Mouse (Mus musculus): Measurements from ENCODE around the gene Mllt6.

DNA sequence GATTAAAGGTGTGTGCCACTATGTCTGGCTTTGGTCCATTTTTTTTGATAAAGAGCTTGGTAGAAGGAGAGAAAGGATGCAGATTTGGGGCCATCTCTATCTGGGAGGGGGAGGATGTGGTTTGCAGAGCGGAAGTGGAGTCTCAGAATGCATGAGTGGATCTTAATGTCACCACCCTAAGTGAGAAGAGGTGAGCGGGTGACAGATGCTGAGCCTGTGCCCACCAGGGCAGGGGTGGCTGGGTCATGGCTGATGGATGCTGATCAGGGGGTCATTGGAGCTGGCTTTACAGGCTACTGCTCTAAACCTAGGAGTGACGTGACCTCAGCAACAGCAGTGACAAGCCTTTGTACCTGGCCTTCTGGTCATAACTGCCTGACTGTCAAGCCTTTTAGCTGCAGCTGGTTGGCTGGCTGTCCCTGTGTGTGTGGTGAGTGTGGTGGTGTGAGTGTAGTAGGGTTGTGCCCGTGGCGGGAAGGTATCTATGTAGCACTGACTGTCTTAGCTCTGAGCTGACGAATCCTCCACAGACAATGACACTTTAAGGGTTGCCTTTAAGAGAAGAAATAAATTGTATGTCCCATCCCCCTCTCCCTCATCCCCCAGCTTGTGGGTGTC is 21.0 kb downstream of the Mllt6 start:
- TF ChIP-seq POLR2A (IDR thresholded peaks at IDR 0.05; ENCODE audit: control insufficient read depth in 1 of 2, insufficient read depth in 1 of 2, low read depth in 1 of 2, low read length in 2 of 2, poor library complexity in 1 of 2) (no peak), MXI1 (IDR thresholded peaks at IDR 0.05; ENCODE audit: low read depth, low read length) (no peak), USF2 (IDR thresholded peaks at IDR 0.05; ENCODE audit: borderline replicate concordance in 1 of 2, insufficient read depth in 1 of 2, low read depth in 1 of 2, low read length in 2 of 2) (no peak), GABPA (IDR thresholded peaks at IDR 0.05; ENCODE audit: low read depth, low read length) (no peak), CTCF (IDR thresholded peaks at IDR 0.05 in 2 of 3, conservative IDR thresholded peaks at IDR 0.05 in 1 of 3; ENCODE audit: control insufficient read depth in 1 of 3, insufficient read depth in 1 of 3, low read depth in 2 of 3, low read length in 3 of 3, poor library complexity in 1 of 3, severe bottlenecking in 1 of 3) (no peak), EP300 (IDR thresholded peaks at IDR 0.05; ENCODE audit: low read depth in 1 of 2, low read length in 2 of 2) (peak in 1 of 2 experiments; percentile 39; a peak in 1 of 4 replicates), MAX (IDR thresholded peaks at IDR 0.05; ENCODE audit: low read length) (no peak), JUND (IDR thresholded peaks at IDR 0.05; ENCODE audit: low read depth, low read length) (no peak), TCF12 (IDR thresholded peaks at IDR 0.05; ENCODE audit: low read depth, low read length) (no peak), ZC3H11A (IDR thresholded peaks at IDR 0.05; ENCODE audit: low read depth, low read length) (no peak), ELF1 (IDR thresholded peaks at IDR 0.05; ENCODE audit: low read depth, low read length) (0 out of 2 replicates have a peak, but pooled peaks have one; percentile 17), MEF2A (IDR thresholded peaks at IDR 0.05; ENCODE audit: extremely low read depth, insufficient replicate concordance, low read depth, low read length, poor library complexity, severe bottlenecking) (no peak), POLR2AphosphoS2 (IDR thresholded peaks at IDR 0.05; ENCODE audit: low read length) (no peak), SIN3A (IDR thresholded peaks at IDR 0.05; ENCODE audit: low read length) (no peak)

All from MEL (cell line).